Mouse (Mus musculus): ENCODE results near the gene Nap1l3. TPM values are rescaled to one million over a fixed set of nuclear protein-coding genes. Genes with fewer than 3 reads are reported as not detected.
A peak's percentile ranks its signal among the peaks of the same experiment; 100 is the strongest.

The Nap1l3 gene
- polyA plus RNA-seq (2015; fragmentation: Nextera tagmentation; extraction: Ambion mirVana): 0.27 and 0.51 TPM in 2 replicates

- peak; percentile 22 for DNase-seq (ENCODE audit: low spot score)
These were observed at the start of gene Nap1l3 for GRCm38 (mm10) chrX:122396781-122397581. Gene Nap1l3, minus strand, starts transcription at chrX:122397401.

- no peak for DNase-seq (ENCODE audit: low spot score)
These were observed 451 bp upstream of the Nap1l3 start for GRCm38 (mm10) chrX:122397652-122398051.
